Mouse (Mus musculus) erythroblast, embryonic 14.5 days (primary cell): ENCODE results near the gene Ccdc92b.

Experiments used
- GATA1 ChIP-seq: IDR thresholded peaks from 2 replicates; pipeline ENCODE4 v1.6.1; 2012; ENCODE audit warnings: low read length, inconsistent platforms, mixed read lengths
- TAL1 ChIP-seq: IDR thresholded peaks from 3 replicates; pipeline ENCODE4 v1.6.1; 2012; ENCODE audit warnings: low read length, inconsistent platforms, mixed read lengths

DNA sequence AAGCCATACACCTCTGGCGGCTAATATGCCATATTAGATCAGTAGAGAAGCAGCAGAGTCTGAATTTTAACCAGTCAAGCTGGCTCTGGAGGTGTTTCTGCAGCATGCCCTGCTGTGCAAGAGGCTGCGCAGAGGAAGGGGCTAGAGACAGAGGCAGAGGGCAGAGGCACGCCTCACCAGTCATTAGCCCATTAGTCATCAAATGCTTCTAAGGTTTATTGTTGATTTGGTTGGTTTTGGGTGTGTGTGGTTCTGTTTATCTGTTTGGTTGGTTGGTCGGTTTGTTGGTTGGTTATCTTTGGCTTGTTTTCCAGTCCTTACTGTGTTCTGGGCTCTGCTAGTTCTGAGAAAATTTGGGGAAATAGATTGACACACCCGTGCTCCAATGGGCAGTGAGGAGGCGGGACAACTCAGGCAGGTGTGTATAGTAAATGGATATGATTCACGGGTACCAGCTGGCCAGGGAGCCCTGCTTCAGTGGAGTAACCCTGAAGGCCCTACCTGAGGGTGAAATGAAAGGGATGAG lies 35.5 kb upstream of the Ccdc92b start:
- TF ChIP-seq GATA1 (no peak), TAL1 (no peak)
